Mouse (Mus musculus) T-helper 2 cell (primary cell): ENCODE measurements around the gene Tex44.

Source experiments
- in situ Hi-C: fragments of 300-600 bp; cut with MboI, MseI; formaldehyde crosslinking; loops from one replicate; pipeline ENCODE4 v1.15.1; 2025; ENCODE audit warnings: high pct_unique_total_duplicates

Tex44 gene

GRCm38 (mm10) chr1:86426128-86426527 lies at the start of gene Tex44, which contains the start of gene Nmur1:
Gene Tex44, plus strand, starts transcription at chr1:86426329.
Gene Nmur1, minus strand, starts transcription at chr1:86426228.
- in situ Hi-C loops, result no loop called here

- in situ Hi-C loops, result no loop called here
Measured at GRCm38 (mm10) chr1:86376354-86376753, 49.8 kb upstream of the Tex44 start.

DNA sequence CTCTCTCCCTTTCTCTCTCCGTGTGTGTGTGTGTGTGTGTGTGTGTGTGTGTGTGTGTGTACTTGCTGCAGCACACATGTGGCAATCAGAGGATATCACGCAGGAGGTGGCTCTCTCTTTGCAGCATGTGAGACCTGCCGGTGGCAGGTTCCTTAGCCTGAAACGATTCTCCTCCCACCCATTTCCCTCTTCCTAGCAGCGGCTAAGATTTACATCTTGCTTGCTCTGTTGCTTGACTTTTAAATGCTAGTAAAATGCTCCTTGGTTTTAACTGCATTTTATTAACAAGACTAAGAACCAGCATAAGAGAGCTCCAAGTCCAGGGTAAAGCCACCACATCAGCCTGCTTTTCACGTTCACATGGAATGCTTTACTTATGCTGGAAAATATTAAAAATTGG lies 47.5 kb upstream of the Tex44 start:
- in situ Hi-C loops, result no loop called here

DNA sequence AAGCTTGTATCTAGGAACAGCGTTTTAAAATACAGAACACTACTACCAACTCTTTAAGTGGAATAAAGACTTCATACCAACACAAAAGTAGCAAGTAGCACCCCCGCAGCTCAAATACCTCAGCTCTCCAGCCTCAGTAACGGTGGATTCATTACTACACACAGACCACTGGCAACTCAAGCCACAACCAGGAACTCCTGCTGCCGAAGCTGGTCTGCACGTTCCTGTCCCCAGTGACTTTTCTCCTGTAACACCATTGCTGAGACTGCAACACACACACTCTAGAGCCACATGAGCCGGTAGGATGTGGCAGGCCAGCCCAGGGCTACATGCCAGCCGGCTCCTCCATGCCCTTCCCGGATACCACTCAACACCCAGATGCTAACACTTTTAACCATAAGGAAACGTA lies 47.0 kb upstream of the Tex44 start:
- in situ Hi-C loops, result no loop called here

DNA sequence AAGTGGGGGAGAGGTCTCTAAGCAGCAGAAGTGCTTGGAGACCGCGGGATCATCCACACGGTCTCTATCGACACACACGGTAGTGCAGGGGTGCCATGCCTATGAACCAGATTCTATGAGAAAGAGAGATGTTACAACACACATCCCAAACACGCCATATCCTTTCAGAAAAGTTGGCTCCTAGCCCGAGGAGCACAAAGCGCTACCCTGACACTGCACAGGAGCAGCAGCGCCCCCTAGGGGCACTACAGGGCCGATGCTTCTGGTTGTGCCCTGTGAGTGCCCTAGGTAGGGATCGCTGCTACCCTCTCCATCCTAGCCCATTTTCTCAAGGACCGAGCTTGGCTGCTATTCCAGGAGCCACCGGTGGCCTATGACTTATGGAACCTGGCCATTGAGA lies 45.1 kb upstream of the Tex44 start:
- in situ Hi-C loops, result no loop called here

- in situ Hi-C loops, result no loop called here
Measured at GRCm38 (mm10) chr1:86389230-86389629, 36.9 kb upstream of the Tex44 start.

DNA sequence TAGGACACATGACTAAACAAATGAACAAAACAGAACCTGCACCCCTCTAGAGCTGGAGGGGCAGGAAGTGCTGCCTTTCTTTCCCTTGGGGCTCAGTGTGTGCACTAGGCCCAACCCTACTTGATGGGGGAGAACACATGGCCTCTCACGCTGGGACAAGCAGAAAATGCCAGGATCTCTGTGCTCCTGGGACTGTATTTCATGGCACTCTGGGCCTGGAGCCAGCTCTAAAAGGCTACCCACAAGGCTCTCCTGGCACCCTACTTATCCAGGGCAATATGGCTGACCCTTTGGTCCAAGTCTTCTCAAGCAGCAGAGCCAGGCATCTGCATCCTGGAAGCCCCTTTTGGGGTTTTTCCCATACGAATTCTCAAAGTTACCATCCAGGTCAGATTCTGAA lies 34.7 kb upstream of the Tex44 start:
- in situ Hi-C loops, result no loop called here

- in situ Hi-C loops, result no loop called here
Measured at GRCm38 (mm10) chr1:86393219-86393618, 32.9 kb upstream of the Tex44 start.

- in situ Hi-C loops, result no loop called here
Measured at GRCm38 (mm10) chr1:86394246-86394645, 31.9 kb upstream of the Tex44 start.

GRCm38 (mm10) chr1:86395897-86396296 lies 30.2 kb upstream of the Tex44 start:
- in situ Hi-C loops, result no loop called here

DNA sequence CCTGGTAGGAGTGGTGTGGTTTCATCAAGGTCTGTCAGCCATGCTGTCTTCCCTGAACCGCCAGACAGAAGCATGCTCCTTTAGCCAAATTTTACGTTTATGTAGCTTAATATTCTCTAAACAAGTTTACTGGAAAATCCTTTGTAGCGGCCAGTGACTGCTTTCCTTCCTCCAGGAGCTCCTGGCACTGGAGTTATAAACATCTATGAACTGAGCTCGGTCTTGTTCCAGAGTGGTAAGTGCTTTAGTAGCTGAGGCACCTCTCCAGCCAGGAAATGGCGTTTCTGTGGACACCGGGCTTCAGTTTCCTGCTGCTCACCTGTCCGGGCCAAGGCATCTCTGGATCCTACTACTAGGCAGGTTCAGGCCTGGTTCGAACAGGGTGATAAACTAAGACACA lies 28.5 kb upstream of the Tex44 start:
- in situ Hi-C loops, result no loop called here

- in situ Hi-C loops, result no loop called here
Measured at GRCm38 (mm10) chr1:86398222-86398621, 27.9 kb upstream of the Tex44 start.

DNA sequence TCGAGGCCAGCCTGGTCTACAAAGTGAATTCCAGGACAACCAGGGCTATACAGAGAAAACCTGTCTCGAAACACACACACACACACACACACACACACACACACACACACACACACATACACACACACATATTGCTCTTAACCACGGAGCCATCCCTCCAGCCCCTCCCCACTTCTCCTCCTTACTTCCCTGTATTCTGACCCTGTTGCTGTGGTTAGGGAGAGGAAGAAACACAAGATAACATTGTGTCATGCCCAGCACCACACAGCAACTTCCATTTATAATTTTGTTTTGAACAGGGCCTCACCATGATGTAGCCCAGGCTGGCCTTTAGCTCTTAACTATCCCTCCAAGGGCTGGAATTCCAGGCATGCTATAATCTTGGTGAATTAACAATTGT lies 26.8 kb upstream of the Tex44 start:
- in situ Hi-C loops, result no loop called here

DNA sequence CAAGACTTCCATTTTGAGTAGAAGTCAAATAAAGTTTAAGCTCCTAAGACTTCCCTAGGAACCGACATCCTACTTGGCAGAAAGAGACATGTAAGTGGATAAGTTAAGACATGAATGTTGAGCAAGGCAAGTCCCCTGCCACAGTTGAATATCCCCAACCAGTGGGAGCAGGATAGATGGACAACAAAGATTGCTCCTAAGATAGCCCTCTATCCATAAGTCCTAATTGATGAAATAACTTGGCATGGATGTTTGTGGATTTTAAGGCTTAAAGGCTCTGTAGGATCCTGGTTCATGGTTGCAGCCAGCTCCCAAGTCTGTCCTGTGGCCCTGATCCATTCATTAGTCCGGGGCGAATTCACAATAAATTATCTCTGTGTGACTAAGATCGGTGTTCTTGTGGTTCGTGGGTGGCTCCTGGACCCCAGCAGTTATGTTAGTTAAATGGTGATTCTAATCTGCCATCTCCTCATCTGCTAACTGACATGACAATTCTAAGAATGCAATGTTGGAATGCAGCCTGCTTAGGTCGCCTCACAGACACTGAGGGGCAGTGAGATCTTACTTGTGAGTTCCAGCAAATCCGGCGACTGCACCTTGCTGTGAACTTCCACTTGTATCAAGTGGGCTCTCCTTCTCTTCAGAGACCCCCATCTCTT lies 25.9 kb upstream of the Tex44 start:
- in situ Hi-C loops, result no loop called here

DNA sequence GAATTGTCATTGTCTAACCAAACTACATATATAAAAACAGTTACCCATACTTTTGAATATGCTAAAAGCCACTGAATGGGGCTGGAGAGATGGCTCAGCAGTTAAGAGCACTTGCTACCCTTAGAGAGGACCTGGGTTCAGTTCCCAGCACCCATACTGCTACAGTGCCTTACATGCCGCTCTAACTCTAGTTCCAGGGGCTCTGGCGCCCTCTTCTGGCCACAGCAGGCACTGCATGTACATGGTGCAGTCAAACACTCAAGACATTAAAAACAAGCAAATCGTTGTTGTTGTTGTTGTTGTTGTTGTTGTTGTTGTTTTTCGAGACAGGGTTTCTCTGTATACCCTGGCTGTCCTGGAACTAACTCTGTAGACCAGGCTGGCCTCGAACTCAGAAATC lies 21.3 kb upstream of the Tex44 start:
- in situ Hi-C loops, result no loop called here

- in situ Hi-C loops, result no loop called here
Measured at GRCm38 (mm10) chr1:86406313-86406712, 19.8 kb upstream of the Tex44 start.

- in situ Hi-C loops, result no loop called here
Measured at GRCm38 (mm10) chr1:86406914-86407313, 19.2 kb upstream of the Tex44 start.

DNA sequence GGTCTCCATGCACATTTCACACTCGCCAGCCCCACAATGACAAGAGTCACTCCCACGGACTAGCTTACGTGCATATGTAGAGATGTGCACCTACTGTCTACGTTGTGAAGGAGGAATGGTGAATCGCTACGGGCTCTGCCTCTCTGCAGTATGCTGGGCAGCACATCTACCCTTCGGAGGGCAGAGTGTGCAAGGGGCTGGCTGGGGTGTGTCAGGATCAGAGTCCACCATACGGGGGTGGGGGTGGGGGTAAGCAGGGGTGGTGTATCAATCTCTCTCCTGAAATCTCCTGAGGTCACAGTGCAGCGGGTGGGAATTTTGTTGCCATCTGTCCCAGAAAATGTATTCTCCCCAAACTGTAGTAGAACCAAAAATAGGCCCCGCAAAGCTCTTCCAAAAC lies 17.6 kb upstream of the Tex44 start:
- in situ Hi-C loops, result no loop called here

DNA sequence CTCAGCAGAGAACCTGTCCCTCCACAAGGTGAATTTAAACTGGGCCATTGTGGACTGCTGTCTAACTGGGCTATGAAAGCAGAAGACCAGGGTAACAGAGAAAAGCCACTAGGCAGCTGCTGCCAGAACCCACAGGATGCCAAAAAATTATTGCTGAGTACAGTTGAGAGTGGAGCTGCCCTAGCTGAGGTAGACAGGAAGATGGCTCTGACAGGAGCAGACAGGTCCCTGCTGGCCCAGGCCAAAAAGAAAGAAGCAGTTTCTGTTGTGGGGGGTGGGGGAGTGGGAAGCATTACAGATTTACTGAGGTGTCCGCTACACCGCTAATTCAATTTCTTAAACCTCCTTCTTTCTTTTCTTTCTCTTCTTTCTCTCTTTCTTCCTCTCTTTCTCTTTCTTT lies 16.7 kb upstream of the Tex44 start:
- in situ Hi-C loops, result no loop called here

DNA sequence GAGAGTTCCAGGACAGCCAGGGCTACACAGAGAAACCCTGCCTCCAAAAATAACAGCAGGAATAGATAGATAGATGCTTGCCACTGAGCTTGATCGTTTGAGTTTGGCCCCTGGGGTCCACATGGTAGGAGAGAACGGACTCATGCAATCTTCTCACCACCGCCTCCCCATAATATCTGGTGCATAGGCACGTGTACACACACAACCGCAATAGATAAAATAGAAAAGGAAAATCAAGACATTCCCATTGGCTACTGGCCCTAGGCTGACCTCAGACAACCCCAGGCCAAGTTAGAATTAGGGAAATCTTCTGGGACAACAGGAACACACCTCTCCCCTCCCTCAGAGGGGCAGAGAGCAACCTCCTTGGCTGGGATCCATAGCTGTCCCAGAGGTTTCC lies 11.4 kb upstream of the Tex44 start:
- in situ Hi-C loops, result no loop called here

GRCm38 (mm10) chr1:86415144-86415543 lies 11.0 kb upstream of the Tex44 start:
- in situ Hi-C loops, result no loop called here

GRCm38 (mm10) chr1:86415612-86416184 lies 10.4 kb upstream of the Tex44 start:
- in situ Hi-C loops, result no loop called here

DNA sequence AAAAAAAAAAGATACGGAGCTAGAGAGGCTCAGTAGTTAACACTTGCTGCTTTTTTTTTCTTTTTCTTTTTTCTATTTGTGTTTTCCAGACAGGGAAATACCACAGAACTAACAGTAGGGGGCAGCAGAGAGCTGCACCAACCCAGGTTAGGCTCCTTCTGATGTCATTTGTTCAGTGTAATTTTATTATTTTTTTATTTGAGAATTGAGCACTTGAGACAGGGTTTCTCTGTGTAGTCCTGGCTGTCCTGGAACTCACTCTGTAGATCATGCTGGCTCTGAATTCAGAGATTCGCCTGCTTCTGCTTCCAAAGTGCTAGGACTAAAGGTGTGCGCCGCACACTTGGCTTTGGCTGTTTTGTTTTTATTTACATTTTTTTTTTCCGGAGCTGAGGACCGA lies 9.8 kb upstream of the Tex44 start:
- in situ Hi-C loops, result no loop called here

DNA sequence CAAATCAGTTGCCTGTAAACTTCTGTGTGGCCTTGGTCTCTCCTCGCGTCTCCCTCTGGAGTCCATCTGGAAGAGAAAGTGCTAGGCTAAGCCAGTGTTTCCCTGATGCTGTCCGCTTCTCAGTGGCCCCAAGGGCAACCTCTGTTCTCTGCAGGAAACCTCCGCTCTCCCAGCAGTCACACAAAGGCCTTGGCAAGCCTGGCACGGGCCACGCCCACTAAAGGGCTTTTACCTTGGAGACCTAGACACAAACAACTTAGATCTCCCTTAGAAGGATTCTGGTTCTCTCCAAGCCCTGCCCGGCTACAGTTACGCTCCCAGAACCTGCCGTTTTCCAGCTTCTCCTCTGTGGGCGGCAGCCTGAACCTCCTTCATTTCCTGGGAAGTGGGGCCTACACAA lies 5.1 kb upstream of the Tex44 start:
- in situ Hi-C loops, result no loop called here
